Mouse (Mus musculus) hindbrain, postnatal 0 days (tissue): ENCODE results near the gene Aco1. TPM values are rescaled to one million over a fixed set of nuclear protein-coding genes. Genes with fewer than 3 reads are reported as not detected.

Experiments
- ATAC-seq: fragments of 200-750 bp; cut with Nextera tagmentation; 2 replicates; pipeline ENCODE4 v1.8.0; 2017; ENCODE audit warnings: mild to moderate bottlenecking, moderate TSS enrichment, moderate library complexity
- DNase-seq: peaks from one replicate; pipeline ENCODE4 v3.0.0-alpha.2; 2015; ENCODE audit warnings: low spot score
- H3K27ac ChIP-seq: fragments of 300-500 bp; sonication (generic); 2 replicates; pipeline ENCODE4 v1.5.1; 2014; ENCODE audit warnings: mild to moderate bottlenecking
- H3K27me3 ChIP-seq: fragments of 300-500 bp; sonication (generic); 2 replicates; pipeline ENCODE4 v1.6.1; 2014; ENCODE audit warnings: low read length, mixed read lengths; ENCODE audit not compliant: insufficient read depth
- H3K36me3 ChIP-seq: fragments of 300-500 bp; sonication (generic); 2 replicates; pipeline ENCODE4 v1.6.1; 2014; ENCODE audit warnings: low read length, mixed read lengths; ENCODE audit not compliant: insufficient read depth
- H3K4me1 ChIP-seq: fragments of 300-500 bp; sonication (generic); 2 replicates; pipeline ENCODE4 v1.6.1; 2014; ENCODE audit warnings: antibody characterized with exemption, low read length, mixed read lengths; ENCODE audit not compliant: insufficient read depth
- H3K4me2 ChIP-seq: fragments of 300-500 bp; sonication (generic); 2 replicates; pipeline ENCODE4 v1.6.1; 2014; ENCODE audit warnings: low read depth, mild to moderate bottlenecking, low read length, moderate library complexity, mixed read lengths
- H3K4me3 ChIP-seq: fragments of 300-500 bp; sonication (generic); 2 replicates; pipeline ENCODE4 v1.5.1; 2014; ENCODE audit warnings: low read length
- H3K9ac ChIP-seq: fragments of 300-500 bp; sonication (generic); replicated peaks from 2 replicates; pipeline ENCODE4 v1.6.1; 2014; ENCODE audit warnings: mild to moderate bottlenecking, low read length, moderate library complexity, mixed read lengths
- H3K9me3 ChIP-seq: fragments of 300-500 bp; sonication (generic); 2 replicates; pipeline ENCODE4 v1.6.1; 2016; ENCODE audit warnings: low read length, mixed read lengths
- CTCF ChIP-seq: IDR thresholded peaks from 2 replicates; pipeline ENCODE4 v1.5.1; 2016; ENCODE audit warnings: antibody characterized with exemption, control low read depth, low read depth
- WGBS: fragments of 180-500 bp; shearing (Covaris S2); extraction: QIAGEN DNeasy Blood & Tissue Kit; methylation state at CpG from one replicate; pipeline ENCODE4 v1.1.7; 2014; 5-methylcytosine and 5-hydroxymethylcytosine counted together
- polyA plus RNA-seq: library from polyadenylated mRNA; unstranded; fragments of >200 nt; fragmentation: Nextera tagmentation; extraction: Ambion mirVana; gene quantifications from 2 replicates; pipeline ENCODE4 v1.2.1, GENCODE M21; 2015
- total RNA-seq: library from RNA; depleted of rRNA; stranded (reverse); fragments of >200 nt; gene quantifications from 2 replicates; pipeline ENCODE4 v1.2.3, GENCODE M21; 2014

Aco1 gene
- total and polyA plus RNA-seq, 2 experiments from 2014 or later, result 38.3 to 57.0 TPM

DNA sequence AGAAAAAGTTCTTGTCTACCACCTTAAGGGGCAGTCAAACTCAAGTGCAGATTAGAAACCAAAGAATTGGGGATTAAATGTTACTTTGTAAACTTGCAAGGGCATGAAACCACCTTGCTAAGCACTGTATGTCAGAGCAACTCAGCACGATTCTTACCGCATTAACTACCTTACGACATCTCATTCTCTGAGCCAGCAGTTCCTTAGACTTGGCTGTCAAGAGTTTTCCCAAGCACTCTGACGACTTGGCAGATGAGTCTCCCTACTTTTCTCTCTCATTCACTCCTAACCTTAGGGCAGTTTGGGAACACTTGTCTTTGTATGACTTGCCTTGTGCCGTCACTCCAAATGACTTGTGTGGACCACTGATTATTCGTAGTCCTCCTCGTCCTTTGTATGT is 7.2 kb downstream of the Aco1 start:
- Histone ChIP-seq H3K4me1 (no peaks in the 10 kb centered on the region), H3K9me3 (no peaks in the 10 kb centered on the region), H3K27me3 (no peaks in the 10 kb centered on the region), H3K4me2 (no peak overlapping the region), H3K4me3 (no peak overlapping the region), H3K27ac (no peak overlapping the region), H3K9ac (no peak overlapping the region), H3K36me3 (no peaks in the 10 kb centered on the region)
- ATAC-seq (no peak), DNase-seq (no peak)
- no peak for TF ChIP-seq CTCF
- 87% methylated on average over 7 of the region's 7 CpGs for WGBS

DNA sequence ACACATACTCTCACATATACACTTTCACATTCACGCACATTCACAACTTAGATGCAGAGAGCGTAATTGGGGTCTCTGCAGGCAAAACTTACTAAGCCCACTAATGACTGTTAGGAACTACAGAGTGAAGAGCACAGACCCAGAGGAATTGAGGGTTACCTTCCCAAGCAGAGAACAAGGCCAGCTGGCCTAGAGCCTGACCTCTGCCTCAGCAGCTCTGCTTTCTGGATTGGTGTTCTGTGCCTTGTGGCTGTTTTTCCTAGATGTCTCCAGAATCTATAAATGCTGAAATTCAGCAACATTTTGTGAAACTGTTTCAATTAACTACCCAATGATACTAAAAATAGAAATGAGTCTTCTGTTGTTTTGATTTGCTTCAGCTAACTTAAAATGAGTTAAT is 9.9 kb downstream of the Aco1 start:
- Histone ChIP-seq H3K36me3 (no peaks in the 10 kb centered on the region), H3K9ac (no peak overlapping the region), H3K9me3 (no peaks in the 10 kb centered on the region), H3K4me3 (no peak overlapping the region), H3K4me1 (no peaks in the 10 kb centered on the region), H3K4me2 (no peak overlapping the region), H3K27me3 (no peaks in the 10 kb centered on the region), H3K27ac (no peak overlapping the region)
- ATAC-seq (no peak), DNase-seq (no peak)
- TF ChIP-seq CTCF, result no peak
- 94% methylated on average over 2 of the region's 2 CpGs for WGBS

DNA sequence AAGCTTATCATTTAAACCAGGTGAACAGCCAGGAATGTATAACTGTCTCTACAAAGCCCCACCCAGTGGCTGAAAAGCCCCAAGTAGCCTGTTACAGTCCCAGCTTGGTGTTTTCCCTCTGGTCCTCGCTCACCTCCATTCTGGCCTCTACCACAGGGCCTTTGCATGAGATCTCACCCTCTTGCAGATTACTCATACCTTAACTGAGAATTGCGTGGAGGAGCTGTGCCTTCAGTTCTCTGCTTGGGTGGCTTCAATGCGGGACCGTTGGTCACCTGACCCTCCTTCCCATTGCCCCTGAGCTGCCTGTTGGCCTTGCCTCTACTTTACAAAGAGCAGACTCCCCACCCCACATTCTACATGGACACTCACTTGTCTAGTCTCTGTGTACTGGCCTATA is 10.6 kb downstream of the Aco1 start:
- H3K4me2 ChIP-seq, result no peak overlapping the region
- no peak overlapping the region for H3K9ac ChIP-seq
- no peaks in the 10 kb centered on the region for H3K27me3 ChIP-seq
- H3K27ac ChIP-seq, result no peak overlapping the region
- H3K36me3 ChIP-seq, result no peaks in the 10 kb centered on the region
- ATAC-seq, result no peak
- no peaks in the 10 kb centered on the region for H3K9me3 ChIP-seq
- no peak overlapping the region for H3K4me3 ChIP-seq
- no peak for DNase-seq
- no peaks in the 10 kb centered on the region for H3K4me1 ChIP-seq
- WGBS, result 98% methylated on average over 4 of the region's 4 CpGs
- no peak for TF ChIP-seq CTCF

DNA sequence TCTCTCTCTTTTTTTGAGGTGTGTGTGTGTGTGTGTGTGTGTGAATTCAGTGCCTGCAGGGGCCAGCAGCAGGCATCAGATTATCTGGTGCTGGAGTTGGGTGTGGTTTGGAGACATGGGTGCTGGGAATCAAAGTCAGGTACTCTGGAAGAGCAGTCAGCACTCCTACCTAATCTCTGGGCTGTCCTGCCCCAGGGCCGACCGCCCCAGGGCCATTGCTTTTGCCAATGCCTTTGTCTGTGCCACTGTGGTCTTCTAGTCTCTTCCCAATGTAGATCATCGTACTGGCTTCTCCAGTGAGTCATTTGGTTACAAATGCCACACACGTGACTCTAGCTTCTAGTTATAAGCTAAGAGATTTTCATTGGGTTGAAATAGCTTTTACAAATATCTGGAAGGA is 11.9 kb downstream of the Aco1 start:
- Histone ChIP-seq H3K36me3 (no peaks in the 10 kb centered on the region), H3K4me3 (no peak overlapping the region), H3K27me3 (no peaks in the 10 kb centered on the region), H3K4me1 (no peaks in the 10 kb centered on the region), H3K9ac (no peak overlapping the region), H3K4me2 (no peak overlapping the region), H3K27ac (no peak overlapping the region), H3K9me3 (no peaks in the 10 kb centered on the region)
- WGBS, result 91% methylated on average over 4 of the region's 4 CpGs
- ATAC-seq (no peak), DNase-seq (no peak)
- TF ChIP-seq CTCF, result no peak

DNA sequence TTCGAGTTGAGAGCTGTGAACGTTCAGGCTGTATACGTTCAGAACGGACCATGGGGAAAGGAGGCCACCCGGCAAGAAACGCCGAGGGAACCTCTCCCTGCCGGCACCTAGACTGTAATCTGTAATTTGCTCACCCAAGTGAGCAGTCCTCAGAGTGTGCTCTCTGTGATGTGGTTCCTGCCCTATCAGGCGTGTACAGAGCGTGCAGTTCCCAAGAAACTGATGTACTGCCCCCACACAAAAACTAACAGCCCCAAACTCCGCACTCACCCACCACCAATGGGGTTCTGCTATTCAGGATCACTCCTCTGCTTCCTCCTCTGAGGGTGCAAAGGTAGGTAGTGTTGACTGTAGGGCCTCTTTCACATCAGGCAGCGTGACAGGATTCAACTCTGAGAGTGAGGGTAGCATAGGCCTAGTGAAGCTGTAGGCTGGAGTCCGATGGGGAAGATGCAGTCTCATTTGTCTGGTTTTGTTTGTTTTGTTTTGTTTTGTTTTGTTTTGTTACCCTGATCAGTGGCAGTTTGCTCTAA is 12.7 kb downstream of the Aco1 start:
- no peak for TF ChIP-seq CTCF
- H3K27ac ChIP-seq, result no peak overlapping the region
- H3K36me3 ChIP-seq, result no peaks in the 10 kb centered on the region
- no peak for ATAC-seq
- H3K4me1 ChIP-seq, result no peaks in the 10 kb centered on the region
- 89% methylated on average over 13 of the region's 13 CpGs for WGBS
- DNase-seq, result no peak
- no peaks in the 10 kb centered on the region for H3K27me3 ChIP-seq
- no peak overlapping the region for H3K4me3 ChIP-seq
- H3K4me2 ChIP-seq, result no peak overlapping the region
- no peaks in the 10 kb centered on the region for H3K9me3 ChIP-seq
- H3K9ac ChIP-seq, result no peak overlapping the region

DNA sequence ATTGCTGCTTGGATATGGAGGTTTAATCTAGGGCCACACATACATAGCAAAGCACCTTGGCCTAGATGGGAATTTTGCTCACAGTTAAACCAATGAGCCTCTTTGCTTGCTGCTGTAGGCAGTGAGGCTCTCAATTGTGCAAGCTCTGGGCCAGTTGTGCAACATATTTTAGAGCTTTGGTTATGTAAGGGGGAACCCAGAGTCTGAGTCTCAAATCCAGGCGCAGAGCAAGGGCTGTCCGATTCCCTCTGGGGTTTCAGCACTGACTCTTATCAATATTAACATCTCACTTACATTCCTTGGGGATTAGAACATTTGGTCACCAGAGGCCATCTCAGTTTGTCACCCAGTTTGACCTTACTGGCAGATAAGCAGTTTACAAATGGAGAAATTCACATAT is 13.3 kb downstream of the Aco1 start:
- H3K36me3 ChIP-seq, result no peaks in the 10 kb centered on the region
- no peaks in the 10 kb centered on the region for H3K9me3 ChIP-seq
- H3K4me2 ChIP-seq, result no peak overlapping the region
- no peaks in the 10 kb centered on the region for H3K27me3 ChIP-seq
- no peak overlapping the region for H3K4me3 ChIP-seq
- TF ChIP-seq CTCF, result no peak
- no peak for DNase-seq
- ATAC-seq, result no peak
- no peak overlapping the region for H3K9ac ChIP-seq
- H3K27ac ChIP-seq, result no peak overlapping the region
- WGBS, result 90% methylated on average over 2 of the region's 2 CpGs
- no peaks in the 10 kb centered on the region for H3K4me1 ChIP-seq

DNA sequence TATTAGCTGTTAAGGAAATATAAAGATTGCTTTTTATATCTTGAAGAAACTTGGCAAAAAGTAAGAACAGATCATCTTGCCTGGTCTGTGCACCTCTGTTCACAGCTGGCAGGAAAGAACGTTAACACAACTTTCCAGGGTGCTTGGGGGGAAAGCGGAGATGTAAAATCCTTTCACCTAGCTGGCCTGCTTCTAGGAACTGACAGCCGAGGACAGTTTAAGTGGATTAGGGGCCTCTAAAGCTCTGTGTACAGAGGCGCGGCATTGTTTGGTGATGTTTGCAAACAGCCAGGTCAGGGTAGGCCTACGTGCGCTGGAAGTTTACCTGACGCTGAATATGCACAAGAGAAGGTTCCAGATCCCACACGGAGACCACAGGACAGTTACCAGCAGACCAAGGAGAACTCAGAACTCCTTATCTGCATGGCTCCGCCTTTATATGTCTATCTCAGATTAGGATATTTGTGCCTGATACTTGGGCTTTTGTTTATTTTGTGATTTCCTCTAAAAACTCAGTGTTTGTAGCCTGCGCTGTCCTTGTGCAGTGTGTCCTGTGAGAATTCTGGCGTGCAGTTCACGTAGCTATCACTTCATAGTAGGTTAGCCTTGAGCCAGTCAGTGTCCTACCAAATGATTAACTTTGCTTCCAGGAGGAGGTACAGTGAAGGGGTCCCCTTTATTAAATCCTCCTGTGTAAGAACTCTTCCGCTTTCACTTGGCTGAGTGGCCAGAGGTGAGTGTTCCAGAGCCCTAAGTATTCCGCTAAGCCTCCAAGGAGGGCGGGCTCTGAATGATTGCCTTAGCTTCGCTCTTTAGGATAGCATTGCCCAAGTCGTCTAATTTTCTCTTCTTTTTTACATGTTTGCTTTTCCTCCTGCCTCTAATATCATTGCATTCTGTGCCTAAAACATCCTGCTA is 14.0 kb downstream of the Aco1 start:
- Histone ChIP-seq H3K4me1 (no peaks in the 10 kb centered on the region), H3K36me3 (no peaks in the 10 kb centered on the region), H3K27me3 (no peaks in the 10 kb centered on the region), H3K9ac (no peak overlapping the region), H3K4me3 (no peak overlapping the region), H3K27ac (no peak overlapping the region), H3K4me2 (no peak overlapping the region), H3K9me3 (no peaks in the 10 kb centered on the region)
- 86% methylated on average over 18 of the region's 18 CpGs for WGBS
- no peak for TF ChIP-seq CTCF
- ATAC-seq, result no peak
- no peak for DNase-seq
